Mouse (Mus musculus) bone marrow, adult 2 months (tissue): ENCODE results near the gene Dmrt1.

Experiments used
- CTCF ChIP-seq: fragments of 200-500 bp; IDR thresholded peaks from 2 replicates; pipeline ENCODE4 v1.5.1; 2011; ENCODE audit warnings: low read length, control low read depth; ENCODE audit not compliant: control insufficient read depth, insufficient read depth
- POLR2A ChIP-seq: fragments of 200-500 bp; IDR thresholded peaks from 2 replicates; pipeline ENCODE4 v1.6.1; 2011; ENCODE audit warnings: low read depth, mild to moderate bottlenecking, control low read depth, low read length, borderline replicate concordance; ENCODE audit not compliant: control insufficient read depth

- TF ChIP-seq POLR2A (no peak), CTCF (peak; percentile 49; the same call in 1 of the 2 replicates)
These were observed 40.4 kb downstream of the Dmrt1 start for GRCm38 (mm10) chr19:25545714-25546340.
